Mouse (Mus musculus): Measurements from ENCODE around the gene Fam131a.

Gene Fam131a

DNA sequence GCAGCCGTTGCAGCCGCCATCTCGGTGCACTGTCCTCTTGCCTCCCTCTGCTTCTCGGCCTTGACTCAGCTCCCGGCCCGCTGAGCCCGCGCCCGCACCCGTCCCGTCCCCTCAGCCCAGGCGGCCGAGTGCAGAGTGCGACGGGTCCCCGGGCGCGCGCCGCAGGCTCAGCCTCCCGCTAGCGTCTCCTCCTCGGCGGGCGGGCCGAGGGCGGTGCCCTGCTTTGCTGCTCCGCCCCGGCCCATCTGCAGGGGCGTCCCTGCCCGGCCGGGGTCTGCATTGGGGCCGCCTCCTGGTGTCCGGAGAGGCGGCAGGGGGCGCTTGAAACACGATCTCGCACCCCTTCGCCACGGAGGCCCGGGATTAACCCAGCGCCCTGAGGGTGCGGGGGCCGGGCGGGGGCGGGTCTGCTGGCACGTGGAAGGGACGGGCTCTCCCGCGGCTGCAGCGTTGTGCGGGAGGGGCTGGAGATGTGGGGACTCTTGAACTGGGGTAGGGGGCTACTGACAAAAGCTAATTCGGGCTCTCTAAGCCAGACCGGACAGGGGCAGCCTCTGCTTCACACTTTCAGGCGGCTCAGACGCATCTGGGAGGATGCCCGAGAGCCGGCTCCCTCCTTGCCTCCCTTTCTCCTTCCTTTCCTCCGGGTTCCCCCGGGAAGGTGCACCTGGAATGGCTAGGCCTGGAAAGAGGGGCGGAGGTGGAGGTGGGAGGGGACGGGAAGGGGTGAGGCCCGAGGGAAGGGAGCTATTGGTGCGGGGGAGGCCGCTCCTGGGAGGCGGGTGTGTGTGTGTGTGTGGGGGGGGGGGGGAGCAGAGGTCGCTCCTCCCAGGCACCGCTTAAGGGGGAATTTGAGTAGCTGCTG is 23.2 kb downstream of the Fam131a start:
- peak; percentile 54 for DNase-seq (ENCODE audit: low spot score)

DNA sequence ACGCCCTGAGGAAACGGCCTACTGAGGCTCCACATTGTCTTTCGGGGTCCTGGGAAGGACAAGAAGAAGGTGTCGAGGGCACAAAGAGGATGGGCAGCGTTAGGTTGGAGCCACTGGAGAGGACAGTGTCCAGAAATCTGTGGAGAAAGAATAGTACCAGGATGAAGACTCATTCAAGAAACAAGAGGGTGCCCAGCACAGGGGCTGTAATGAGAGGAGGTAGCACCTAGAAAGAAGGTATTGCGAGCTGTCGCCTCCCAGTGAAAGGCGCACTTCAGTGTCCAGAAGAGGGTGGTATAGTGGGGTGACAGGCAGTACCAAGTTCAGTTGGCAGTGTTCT is 23.8 kb downstream of the Fam131a start:
- no peak for DNase-seq (ENCODE audit: low spot score)

- DNase-seq (ENCODE audit: low spot score), result peak; percentile 99
These were observed 24.3 kb downstream of the Fam131a start, which contains the start of the genes Polr2h and Clcn2 for GRCm38 (mm10) chr16:20717181-20717977. Gene Polr2h, plus strand, starts transcription at chr16:20717665. Gene Clcn2, minus strand, starts transcription at chr16:20717746.

DNA sequence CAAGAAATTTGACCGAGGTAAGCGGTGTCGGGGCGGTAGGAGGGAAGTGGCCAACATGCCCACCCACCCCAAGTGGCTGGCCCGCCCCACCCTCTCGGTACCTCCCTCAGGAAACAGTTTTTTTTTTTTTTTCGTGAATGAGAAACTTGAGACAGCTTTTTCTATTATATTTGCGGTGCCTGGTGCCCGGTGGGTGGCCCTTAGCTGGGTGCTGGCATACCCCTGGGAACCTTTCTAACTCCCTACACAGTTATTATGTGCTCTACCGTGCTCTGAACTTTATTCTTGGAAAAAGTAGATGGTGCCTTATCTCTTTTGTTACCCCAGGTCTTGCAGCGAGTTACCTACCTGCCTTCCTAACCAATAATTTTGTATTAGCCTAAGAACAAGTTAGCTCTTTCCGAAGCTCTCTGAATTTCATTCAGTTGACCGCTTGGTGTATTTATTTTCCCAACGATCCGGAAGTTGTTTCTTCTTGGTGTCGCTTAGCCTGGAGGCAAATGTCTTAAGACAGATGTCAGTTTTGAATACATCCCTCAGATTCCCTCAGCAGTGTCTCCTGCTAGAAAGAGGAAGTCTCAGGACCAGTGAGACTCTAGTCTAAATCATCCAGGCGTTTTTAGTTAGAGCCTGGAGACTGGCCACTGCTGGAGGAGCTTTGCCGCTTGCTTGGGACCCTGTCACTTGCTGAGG is 25.1 kb downstream of the Fam131a start:
- DNase-seq (ENCODE audit: low spot score), result no peak

DNA sequence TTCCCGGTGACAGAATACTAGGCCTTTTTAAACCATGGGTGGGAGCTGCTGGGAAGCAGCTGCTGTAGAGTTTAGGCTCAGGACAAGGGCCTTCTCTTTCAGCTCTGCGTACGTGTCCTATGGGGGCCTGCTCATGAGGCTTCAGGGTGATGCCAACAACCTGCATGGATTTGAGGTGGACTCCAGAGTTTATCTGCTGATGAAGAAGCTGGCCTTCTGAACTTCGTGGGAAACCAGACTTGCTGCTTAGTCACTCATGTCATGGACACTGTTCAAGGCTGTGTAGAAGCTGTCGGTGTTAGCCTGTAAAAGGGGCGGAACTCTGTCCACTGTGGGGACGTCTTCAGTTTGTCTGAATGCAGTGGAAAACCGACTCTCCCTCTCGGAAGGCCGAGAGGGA is 28.8 kb downstream of the Fam131a start:
- DNase-seq (ENCODE audit: low spot score), result no peak

DNA sequence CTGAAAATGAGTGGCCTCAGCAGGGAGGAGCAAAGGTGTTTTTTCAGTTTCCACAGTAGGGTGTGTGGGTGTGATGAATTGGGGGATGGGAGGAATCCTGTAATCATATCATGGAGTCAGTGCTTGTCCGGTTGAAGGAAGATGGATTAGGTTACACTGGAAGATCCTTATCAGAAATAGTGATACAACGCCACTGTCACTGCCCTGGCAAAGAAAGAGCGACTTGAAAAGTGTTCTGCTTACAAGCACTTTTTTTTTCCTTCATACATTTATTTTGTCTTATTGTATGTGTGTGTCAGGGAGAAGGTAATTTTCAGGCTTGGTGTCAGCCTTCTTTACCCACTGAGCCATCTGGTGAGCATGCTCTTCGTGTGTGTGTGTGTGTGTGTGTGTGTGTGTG is 29.7 kb downstream of the Fam131a start:
- DNase-seq (ENCODE audit: low spot score), result no peak

DNA sequence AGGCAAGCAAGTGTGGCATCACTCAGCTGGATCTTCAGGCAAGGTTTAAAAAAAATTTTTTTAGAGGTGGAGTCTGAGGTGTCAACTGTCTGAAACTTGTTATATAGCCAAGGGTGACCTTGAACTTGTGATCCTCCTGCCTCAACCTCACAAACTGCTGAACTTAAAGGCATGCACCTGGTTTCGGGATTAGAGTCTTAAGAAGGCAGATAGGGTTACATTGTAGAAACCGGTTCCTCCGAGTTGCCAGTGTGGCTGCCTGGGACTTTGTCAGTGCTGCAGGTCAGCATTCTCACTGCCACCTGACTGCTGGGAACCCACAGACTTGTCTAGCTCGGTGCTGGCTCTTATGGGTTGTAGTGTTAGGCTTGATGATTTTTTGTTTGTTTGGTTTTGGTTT is 30.2 kb downstream of the Fam131a start:
- no peak for DNase-seq (ENCODE audit: low spot score)

DNA sequence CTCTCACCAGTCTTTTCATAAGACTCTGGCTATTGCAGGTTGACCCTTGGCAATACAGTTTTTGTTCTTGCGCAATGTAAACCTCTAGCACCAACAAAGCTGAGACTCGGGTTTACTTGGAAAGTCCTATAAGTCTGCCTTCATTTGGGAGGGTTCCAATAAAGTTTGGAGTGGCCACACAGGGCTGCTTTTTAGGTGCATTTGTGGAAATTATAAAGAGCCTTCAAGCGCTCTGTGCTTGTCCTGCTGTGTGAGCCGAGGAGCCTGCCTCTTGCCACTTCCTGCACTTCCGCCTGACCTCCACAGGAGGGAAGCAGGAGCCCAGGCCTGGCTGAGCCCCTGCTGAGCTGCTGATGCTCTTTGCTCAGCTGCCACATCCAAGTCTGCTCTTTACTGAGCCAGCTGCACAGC is 31.3 kb downstream of the Fam131a start:
- peak; percentile 34 for DNase-seq (ENCODE audit: low spot score)

DNA sequence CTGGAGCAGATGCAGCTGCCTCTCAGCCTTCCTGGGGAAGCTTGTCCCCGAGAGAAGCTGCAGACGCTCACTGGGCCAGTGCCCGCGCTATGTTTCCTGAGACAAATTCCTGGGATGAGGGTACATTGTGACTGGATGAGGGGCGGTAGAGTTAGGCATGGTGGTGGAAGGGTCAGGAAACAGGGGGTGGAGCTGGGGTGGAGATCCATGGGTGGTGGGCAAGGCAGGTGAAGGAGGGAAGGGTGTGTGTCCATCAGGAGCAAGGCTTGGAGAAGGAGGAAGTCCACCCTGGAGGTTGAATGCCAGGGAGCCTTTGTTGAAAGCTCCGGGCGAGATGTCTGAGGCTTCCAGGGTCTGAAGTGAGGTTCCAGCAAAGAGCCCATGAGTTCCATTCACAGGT is 32.3 kb downstream of the Fam131a start:
- no peak for DNase-seq (ENCODE audit: low spot score)

- no peak for DNase-seq (ENCODE audit: low spot score)
These were observed 32.7 kb downstream of the Fam131a start for GRCm38 (mm10) chr16:20725750-20726149.

GRCm38 (mm10) chr16:20726384-20726783 is 33.3 kb downstream of the Fam131a start:
- no peak for DNase-seq (ENCODE audit: low spot score)

GRCm38 (mm10) chr16:20730293-20730711 is 37.3 kb downstream of the Fam131a start:
- DNase-seq (ENCODE audit: low spot score), result no peak

DNA sequence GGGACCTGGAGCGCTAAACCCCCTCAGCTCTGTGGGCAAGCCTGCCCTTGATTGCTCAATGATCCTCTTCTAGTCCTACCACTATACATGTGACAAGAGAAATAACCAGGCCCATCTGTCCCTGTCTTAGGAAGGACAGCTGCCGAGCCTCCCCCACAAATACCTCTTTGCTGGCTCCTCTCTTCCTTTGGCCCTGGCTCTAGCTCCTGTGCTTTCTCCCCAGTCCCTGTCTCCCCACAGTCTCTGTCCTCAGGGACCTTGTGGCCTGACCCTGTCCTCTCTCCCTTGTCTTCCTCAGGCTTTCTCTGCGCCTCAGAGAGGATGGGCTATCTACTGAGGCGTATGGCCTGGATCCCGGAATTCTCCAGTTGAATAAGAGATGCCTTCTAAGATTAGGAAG is 38.6 kb downstream of the Fam131a start:
- DNase-seq (ENCODE audit: low spot score), result no peak

DNA sequence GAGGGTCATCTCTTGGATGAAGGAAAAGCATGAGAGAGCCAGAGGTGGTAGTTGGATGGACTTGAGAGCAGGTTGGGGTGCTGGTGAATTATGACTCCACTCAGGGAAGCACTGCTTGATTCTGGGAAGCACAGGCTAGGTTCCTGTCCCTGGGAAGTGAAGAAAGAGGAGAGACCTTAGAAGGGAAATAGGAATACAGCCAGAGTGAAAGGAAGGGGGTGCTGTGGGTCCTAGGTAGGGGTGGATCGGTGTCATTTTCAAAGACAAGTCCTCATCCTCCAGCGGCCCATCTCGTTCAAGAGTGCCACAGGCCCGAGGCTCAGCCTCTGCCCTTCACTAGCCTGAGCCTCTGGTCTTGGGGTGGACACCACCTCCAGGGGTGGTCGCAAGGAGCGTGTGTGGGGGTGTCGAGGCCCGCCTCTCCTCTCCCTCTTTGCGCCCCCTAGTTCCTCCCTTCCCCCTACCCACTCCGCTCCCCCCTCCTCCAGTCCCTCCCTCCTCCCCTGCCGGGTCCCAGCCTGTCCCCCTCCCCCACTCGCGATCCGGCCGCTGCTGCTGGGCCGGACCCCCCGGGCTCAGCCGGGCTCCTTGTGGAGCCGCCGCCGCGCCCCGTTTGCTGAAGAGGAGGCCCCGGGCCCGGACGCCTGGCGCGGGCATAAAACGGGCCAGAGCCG is 39.3 kb downstream of the Fam131a start:
- DNase-seq (ENCODE audit: low spot score), result no peak

DNA sequence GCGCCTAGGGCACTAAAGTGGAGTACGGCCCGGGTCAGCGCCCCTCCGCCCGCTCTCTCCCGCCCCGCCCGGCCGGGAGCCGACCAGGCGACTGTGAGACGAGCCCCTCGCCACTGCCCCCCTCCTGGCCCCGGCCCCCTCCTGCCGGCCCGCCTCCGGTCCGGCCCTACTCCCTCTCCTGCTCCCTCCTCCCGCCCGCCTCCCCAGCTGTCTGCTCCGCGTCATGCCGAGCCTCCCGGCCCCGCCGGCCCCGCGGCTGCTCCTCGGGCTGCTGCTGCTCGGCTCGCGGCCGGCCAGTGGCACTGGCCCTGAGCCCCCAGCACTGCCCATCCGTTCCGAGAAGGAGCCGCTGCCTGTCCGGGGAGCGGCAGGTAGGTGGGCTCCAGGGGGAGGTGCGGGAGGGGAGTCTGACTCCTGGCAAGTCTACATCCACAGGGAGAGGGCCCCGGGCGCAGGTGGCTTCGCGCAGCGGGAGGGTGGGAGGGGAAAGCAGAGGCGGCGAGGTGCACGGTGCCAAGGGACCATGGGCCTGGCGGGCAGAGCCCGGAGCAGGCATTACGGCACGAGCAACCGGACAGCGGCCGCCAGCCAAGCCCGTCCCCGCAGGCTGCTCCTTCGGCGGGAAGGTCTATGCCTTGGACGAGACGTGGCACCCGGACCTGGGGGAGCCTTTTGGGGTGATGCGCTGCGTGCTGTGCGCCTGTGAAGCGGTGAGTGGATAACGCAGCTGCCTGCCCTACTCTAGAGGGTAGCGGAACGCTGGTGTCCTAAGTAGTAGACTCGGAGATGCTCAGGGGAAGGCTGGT is 40.1 kb downstream of the Fam131a start, which contains the start of gene Chrd:
TSS of gene Chrd (plus strand) at position 203 of the 806 bp plus-strand sequence.
- DNase-seq (ENCODE audit: low spot score), result no peak

GRCm38 (mm10) chr16:20733731-20734730 is 41.0 kb downstream of the Fam131a start, which contains the start of gene Thpo:
Gene Thpo, minus strand, starts transcription at chr16:20734511.
- DNase-seq (ENCODE audit: low spot score), result no peak

- no peak for DNase-seq (ENCODE audit: low spot score)
These were observed 42.6 kb downstream of the Fam131a start for GRCm38 (mm10) chr16:20735651-20736050.

- no peak for DNase-seq (ENCODE audit: low spot score)
These were observed 43.1 kb downstream of the Fam131a start for GRCm38 (mm10) chr16:20736168-20736567.

- no peak for DNase-seq (ENCODE audit: low spot score)
These were observed 43.8 kb downstream of the Fam131a start for GRCm38 (mm10) chr16:20736823-20737222.

DNA sequence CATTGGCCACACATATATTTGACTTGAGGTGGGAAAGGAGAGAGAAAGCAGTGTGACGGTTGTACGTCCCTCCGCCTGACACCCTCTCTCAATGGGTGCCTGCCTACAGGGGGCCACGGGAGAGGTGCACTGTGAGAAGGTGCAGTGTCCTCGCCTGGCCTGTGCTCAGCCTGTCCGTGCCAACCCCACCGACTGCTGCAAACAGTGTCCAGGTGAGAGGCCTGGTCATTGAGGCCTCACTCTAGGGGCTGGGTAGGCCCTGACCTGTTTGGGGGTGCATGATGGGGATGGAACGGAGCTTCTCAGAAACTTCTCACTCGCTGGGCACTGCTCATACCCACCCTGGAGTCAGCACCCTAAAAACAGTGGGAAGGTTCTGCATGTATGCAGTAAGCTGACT is 46.8 kb downstream of the Fam131a start:
- DNase-seq (ENCODE audit: low spot score), result no peak
